Mouse (Mus musculus) midbrain, embryonic 11.5 days (tissue): ENCODE results near the gene Cfap43. TPM values are rescaled to one million over a fixed set of nuclear protein-coding genes. Genes with fewer than 3 reads are reported as not detected.
A peak's percentile ranks its signal among the peaks of the same experiment; 100 is the strongest.

Source experiments
- ATAC-seq: fragments of 200-750 bp; cut with Nextera tagmentation; 2 replicates; pipeline ENCODE4 v1.8.0; 2017; ENCODE audit warnings: moderate TSS enrichment, moderate library complexity; ENCODE audit not compliant: low FRiP score
- DNase-seq: peaks from one replicate; pipeline ENCODE4 v3.0.0; 2015; ENCODE audit warnings: low spot score; ENCODE audit errors: missing footprints
- H3K27ac ChIP-seq: fragments of 300-500 bp; sonication (generic); 2 replicates; pipeline ENCODE4 v1.5.1; 2014; ENCODE audit warnings: low read depth, low read length
- H3K27me3 ChIP-seq: fragments of 300-500 bp; sonication (generic); 2 replicates; pipeline ENCODE4 v1.6.1; 2014; ENCODE audit warnings: mild to moderate bottlenecking, low read length, moderate library complexity, mixed read lengths; ENCODE audit not compliant: control insufficient read depth, insufficient read depth
- H3K36me3 ChIP-seq: fragments of 300-500 bp; sonication (generic); 2 replicates; pipeline ENCODE4 v1.6.1; 2014; ENCODE audit warnings: mild to moderate bottlenecking, low read length, moderate library complexity, mixed read lengths; ENCODE audit not compliant: control insufficient read depth, insufficient read depth
- H3K4me1 ChIP-seq: fragments of 300-500 bp; sonication (generic); 2 replicates; pipeline ENCODE4 v1.6.1; 2014; ENCODE audit warnings: low read length; ENCODE audit not compliant: control insufficient read depth, insufficient read depth
- H3K4me2 ChIP-seq: fragments of 300-500 bp; sonication (generic); 2 replicates; pipeline ENCODE4 v1.6.1; 2014; ENCODE audit warnings: mild to moderate bottlenecking, moderate library complexity
- H3K4me3 ChIP-seq: fragments of 300-500 bp; sonication (generic); 2 replicates; pipeline ENCODE4 v1.5.1; 2014; ENCODE audit warnings: low read depth, low read length
- H3K9ac ChIP-seq: fragments of 300-500 bp; sonication (generic); 2 replicates; pipeline ENCODE4 v1.6.1; 2014; ENCODE audit warnings: low read length
- H3K9me3 ChIP-seq: fragments of 300-500 bp; sonication (generic); 2 replicates; pipeline ENCODE4 v1.6.1; 2016; ENCODE audit warnings: low read length; ENCODE audit not compliant: control insufficient read depth
- WGBS: fragments of 180-500 bp; shearing (Covaris S2); extraction: QIAGEN DNeasy Blood & Tissue Kit; methylation state at CpG from one replicate; pipeline ENCODE4 v1.1.7; 2014; 5-methylcytosine and 5-hydroxymethylcytosine counted together
- polyA plus RNA-seq: library from polyadenylated mRNA; unstranded; fragments of >200 nt; fragmentation: Nextera tagmentation; extraction: Ambion mirVana; gene quantifications from 2 replicates; pipeline ENCODE4 v1.2.1, GENCODE M21; 2014

Gene Cfap43
- polyA plus RNA-seq, 1 experiment from 2014 or later = 0.05 TPM

GRCm38 (mm10) chr19:47731071-47731881, 187.8 kb downstream of the Cfap43 start, which contains the start of gene Sfr1:
Gene Sfr1 (plus strand): TSS chr19:47731682.
- H3K9me3 ChIP-seq = no peaks in the 10 kb centered on the region
- under 1% methylated on average over 70 of the region's 72 CpGs for WGBS
- peak; percentile 98 for ATAC-seq

DNA sequence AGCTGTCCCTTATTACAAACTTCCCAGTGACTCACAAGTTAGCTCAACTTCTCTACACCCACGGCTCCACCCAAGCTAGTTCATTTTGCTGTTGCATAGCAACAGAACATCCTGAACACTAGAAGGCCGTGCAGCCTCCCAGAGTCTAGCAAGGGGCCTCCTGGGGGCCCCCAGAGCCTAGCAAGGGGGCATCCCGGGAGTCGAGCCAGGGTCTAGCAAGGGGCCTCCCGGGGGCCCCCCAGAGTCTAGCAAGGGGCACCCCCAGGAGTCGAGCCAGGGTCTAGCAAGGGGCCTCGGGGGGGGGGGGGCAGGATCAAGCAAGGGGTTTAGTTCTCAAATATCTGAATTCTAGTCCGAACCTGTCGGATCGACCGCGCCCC, 188.4 kb downstream of the Cfap43 start:
- Histone ChIP-seq H3K4me1 (peaks cover 5% of the 10 kb centered on the region; the same call in 1 of the 2 replicates), H3K4me2 (peak overlapping the region; percentile 48), H3K27ac (peak overlapping the region; percentile 70), H3K27me3 (no peaks in the 10 kb centered on the region), H3K9ac (peak overlapping the region; percentile 54), H3K9me3 (no peaks in the 10 kb centered on the region), H3K36me3 (peaks cover 11% of the 10 kb centered on the region; the same call in 1 of the 2 replicates), H3K4me3 (peak overlapping the region; percentile 73)
- 1% methylated on average over 12 of the region's 12 CpGs for WGBS
- DNase-seq (peak; percentile 96), ATAC-seq (peak; percentile 74)

More at GRCm38 (mm10) chr19:47731071-47731881, 187.8 kb downstream of the Cfap43 start, which contains the start of gene Sfr1:
- DNase-seq = peak; percentile 100
- Histone ChIP-seq H3K4me3 (peak within 1 kb of the TSS; percentile 73), H3K27ac (peak within 1 kb of the TSS; percentile 90), H3K4me1 (peaks cover 5% of the 10 kb centered on the region; the same call in 1 of the 2 replicates), H3K4me2 (peak within 1 kb of the TSS; percentile 53), H3K27me3 (no peaks in the 10 kb centered on the region), H3K36me3 (peaks cover 14% of the 10 kb centered on the region; the same call in 1 of the 2 replicates), H3K9ac (peak within 1 kb of the TSS; percentile 77)

DNA sequence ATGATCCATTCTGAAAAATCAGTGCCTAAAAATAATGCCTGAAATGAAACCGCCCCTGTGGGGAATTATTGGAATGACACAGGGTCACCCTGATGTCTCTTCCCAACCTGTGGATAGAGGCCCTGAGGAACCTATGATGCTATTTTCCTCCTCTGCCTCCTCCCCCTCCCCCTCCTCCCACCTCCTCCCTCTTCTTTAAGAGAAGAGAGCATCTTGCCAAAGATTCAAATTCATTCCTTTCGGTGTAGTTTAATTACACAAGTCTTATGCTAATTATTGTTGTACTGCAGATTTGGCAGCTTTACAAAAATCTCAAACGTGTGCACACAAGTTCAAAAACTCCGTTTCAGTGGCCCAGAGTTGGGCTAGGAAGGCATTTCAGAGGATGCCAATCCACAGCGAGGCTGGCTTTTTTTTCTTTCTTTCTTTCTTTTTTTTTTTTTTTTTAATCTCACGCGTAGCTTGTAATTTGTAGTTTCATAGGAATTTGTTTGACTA, 193.4 kb downstream of the Cfap43 start:
- H3K27me3 ChIP-seq = no peaks in the 10 kb centered on the region
- WGBS = 84% methylated on average over 7 of the region's 7 CpGs
- peaks cover 2% of the 10 kb centered on the region; the same call in 1 of the 2 replicates for H3K4me1 ChIP-seq
- no peak overlapping the region for H3K4me2 ChIP-seq
- ATAC-seq (no peak), DNase-seq (no peak)
- no peak overlapping the region for H3K4me3 ChIP-seq
- H3K27ac ChIP-seq = no peak overlapping the region
- H3K36me3 ChIP-seq = no peaks in the 10 kb centered on the region
- no peaks in the 10 kb centered on the region for H3K9me3 ChIP-seq
- H3K9ac ChIP-seq = no peak overlapping the region

GRCm38 (mm10) chr19:47724903-47725302, 194.2 kb downstream of the Cfap43 start:
- no peak overlapping the region for H3K4me3 ChIP-seq
- H3K4me2 ChIP-seq = no peak overlapping the region
- ATAC-seq (no peak), DNase-seq (no peak)
- H3K4me1 ChIP-seq = no peaks in the 10 kb centered on the region
- no peaks in the 10 kb centered on the region for H3K9me3 ChIP-seq
- no peak overlapping the region for H3K27ac ChIP-seq
- H3K9ac ChIP-seq = no peak overlapping the region
- 83% methylated on average over 4 of the region's 4 CpGs for WGBS
- H3K36me3 ChIP-seq = no peaks in the 10 kb centered on the region
- H3K27me3 ChIP-seq = no peaks in the 10 kb centered on the region

- Histone ChIP-seq H3K4me3 (no peak overlapping the region), H3K4me1 (no peaks in the 10 kb centered on the region), H3K4me2 (no peak overlapping the region), H3K9ac (no peak overlapping the region), H3K9me3 (no peaks in the 10 kb centered on the region), H3K27me3 (no peaks in the 10 kb centered on the region), H3K27ac (no peak overlapping the region), H3K36me3 (no peaks in the 10 kb centered on the region)
- WGBS = 82% methylated on average over 6 of the region's 6 CpGs
- no peak for ATAC-seq
- no peak for DNase-seq
Measured at GRCm38 (mm10) chr19:47722471-47722870, 196.6 kb downstream of the Cfap43 start.

DNA sequence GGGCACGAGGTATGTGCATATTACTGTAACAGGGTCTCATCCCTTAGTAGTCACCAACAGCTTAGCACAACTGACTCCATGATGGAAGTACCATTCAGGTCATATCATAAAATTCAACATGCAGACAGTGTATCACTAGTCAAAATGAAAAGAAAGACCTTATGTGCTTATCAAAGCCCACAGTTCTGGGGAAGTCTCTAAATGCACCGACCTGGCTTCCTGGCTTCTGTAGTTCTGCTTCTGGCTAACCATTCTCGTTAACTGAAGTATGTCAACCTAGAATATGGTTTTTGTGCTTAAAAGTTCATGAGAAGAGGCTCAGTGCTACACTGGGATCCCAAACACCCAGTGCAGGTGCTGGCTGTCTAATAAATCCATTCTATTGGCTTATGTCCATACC, 199.9 kb downstream of the Cfap43 start:
- Histone ChIP-seq H3K9ac (no peak overlapping the region), H3K9me3 (no peaks in the 10 kb centered on the region), H3K4me2 (no peak overlapping the region), H3K4me3 (no peak overlapping the region), H3K36me3 (no peaks in the 10 kb centered on the region), H3K4me1 (no peaks in the 10 kb centered on the region), H3K27me3 (no peaks in the 10 kb centered on the region), H3K27ac (no peak overlapping the region)
- ATAC-seq (no peak), DNase-seq (no peak)
- WGBS = 85% methylated on average over 3 of the region's 3 CpGs

DNA sequence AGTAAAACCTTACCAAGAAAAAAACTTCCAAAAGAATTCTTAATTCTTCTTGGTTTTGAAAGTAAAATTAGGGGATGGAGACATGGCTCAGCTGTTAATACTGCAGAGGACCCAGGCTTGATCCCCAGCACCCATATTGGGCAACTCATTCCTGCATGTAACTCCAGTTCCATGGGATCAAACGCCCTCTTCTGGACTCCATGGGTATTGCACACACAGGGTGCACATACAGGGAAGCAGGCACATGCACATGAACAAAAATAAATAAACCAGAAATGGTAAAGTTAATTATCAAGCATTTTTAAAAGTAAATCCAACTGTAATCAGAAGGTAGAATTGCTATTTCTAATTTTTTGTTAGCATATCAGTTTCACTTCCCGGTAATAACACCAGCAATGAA, 202.9 kb downstream of the Cfap43 start:
- 64% methylated on average over 2 of the region's 2 CpGs for WGBS

GRCm38 (mm10) chr19:47713457-47713856, 205.6 kb downstream of the Cfap43 start:
- Histone ChIP-seq H3K36me3 (no peaks in the 10 kb centered on the region), H3K27me3 (no peaks in the 10 kb centered on the region), H3K4me2 (no peak overlapping the region), H3K4me3 (no peak overlapping the region), H3K27ac (no peak overlapping the region), H3K4me1 (no peaks in the 10 kb centered on the region), H3K9ac (no peak overlapping the region), H3K9me3 (no peaks in the 10 kb centered on the region)
- no peak for DNase-seq
- ATAC-seq = no peak
- WGBS = 86% methylated on average over 9 of the region's 9 CpGs

More for the DNA sequence above, 202.9 kb downstream of the Cfap43 start:
- no peaks in the 10 kb centered on the region for H3K27me3 ChIP-seq
- no peaks in the 10 kb centered on the region for H3K9me3 ChIP-seq
- no peaks in the 10 kb centered on the region for H3K4me1 ChIP-seq
- H3K9ac ChIP-seq = no peak overlapping the region
- no peak overlapping the region for H3K4me2 ChIP-seq
- H3K36me3 ChIP-seq = no peaks in the 10 kb centered on the region
- no peak overlapping the region for H3K4me3 ChIP-seq
- H3K27ac ChIP-seq = no peak overlapping the region
- no peak for ATAC-seq
- no peak for DNase-seq

- no peak overlapping the region for H3K4me2 ChIP-seq
- no peaks in the 10 kb centered on the region for H3K4me1 ChIP-seq
- ATAC-seq = no peak
- H3K9ac ChIP-seq = no peak overlapping the region
- no peaks in the 10 kb centered on the region for H3K27me3 ChIP-seq
- WGBS = 80% methylated on average over 4 of the region's 4 CpGs
- no peak overlapping the region for H3K4me3 ChIP-seq
- H3K36me3 ChIP-seq = no peaks in the 10 kb centered on the region
- H3K9me3 ChIP-seq = no peaks in the 10 kb centered on the region
- DNase-seq = no peak
- H3K27ac ChIP-seq = no peak overlapping the region
Measured at GRCm38 (mm10) chr19:47710376-47710775, 208.7 kb downstream of the Cfap43 start.
